Mouse (Mus musculus) cerebellum, adult 11-12 months (tissue): Measurements from ENCODE around the gene Csmd2.

Source experiments
- DNase-seq: peaks from one replicate; pipeline ENCODE4 v3.0.0; 2022

The Csmd2 gene

DNA sequence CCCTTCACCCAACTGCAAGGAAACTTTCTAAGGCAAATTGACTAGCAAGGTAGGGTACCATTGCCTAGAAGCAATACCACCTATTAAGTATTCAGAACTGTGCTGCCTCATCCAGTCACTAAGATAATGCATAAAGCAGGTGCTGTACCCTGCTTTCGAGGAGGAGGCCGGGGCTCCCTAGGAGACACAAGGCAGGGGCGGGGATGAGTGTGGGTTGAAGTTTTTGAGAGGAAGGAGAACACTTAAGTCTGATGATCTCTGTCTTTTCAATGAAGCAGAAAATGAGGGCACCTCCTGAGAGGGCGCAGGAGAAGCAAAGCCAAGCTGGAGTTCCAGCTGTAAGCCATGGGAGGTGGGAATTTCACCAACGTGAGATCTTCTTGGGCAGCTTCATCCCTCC, 271.6 kb downstream of the Csmd2 start:
- no peak for DNase-seq

GRCm38 (mm10) chr4:128260907-128261560, 273.4 kb downstream of the Csmd2 start, which contains the start of gene Hmgb4:
Hmgb4 (minus strand) TSS chr4:128260957.
- DNase-seq: no peak

DNA sequence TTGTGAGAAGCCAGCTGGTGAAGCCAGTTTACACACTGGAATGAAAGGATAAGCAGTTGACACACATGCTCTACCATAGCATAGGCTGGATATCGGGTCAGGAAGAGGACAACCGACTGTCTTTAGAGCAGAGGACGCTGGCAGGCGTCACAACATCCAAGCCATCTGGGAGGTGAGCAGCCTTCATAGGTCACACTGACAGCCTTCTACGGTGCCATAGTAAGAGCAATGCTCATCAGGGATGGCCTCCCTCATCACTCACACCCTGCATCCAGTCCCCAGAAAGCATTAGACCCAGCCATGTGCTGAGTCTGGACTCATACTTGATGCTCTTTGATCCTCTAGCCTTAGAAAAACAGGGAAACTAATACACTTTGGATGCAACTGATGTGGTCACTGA, 276.8 kb downstream of the Csmd2 start:
- DNase-seq: no peak

GRCm38 (mm10) chr4:128265341-128265740, 277.7 kb downstream of the Csmd2 start:
- DNase-seq: no peak

DNA sequence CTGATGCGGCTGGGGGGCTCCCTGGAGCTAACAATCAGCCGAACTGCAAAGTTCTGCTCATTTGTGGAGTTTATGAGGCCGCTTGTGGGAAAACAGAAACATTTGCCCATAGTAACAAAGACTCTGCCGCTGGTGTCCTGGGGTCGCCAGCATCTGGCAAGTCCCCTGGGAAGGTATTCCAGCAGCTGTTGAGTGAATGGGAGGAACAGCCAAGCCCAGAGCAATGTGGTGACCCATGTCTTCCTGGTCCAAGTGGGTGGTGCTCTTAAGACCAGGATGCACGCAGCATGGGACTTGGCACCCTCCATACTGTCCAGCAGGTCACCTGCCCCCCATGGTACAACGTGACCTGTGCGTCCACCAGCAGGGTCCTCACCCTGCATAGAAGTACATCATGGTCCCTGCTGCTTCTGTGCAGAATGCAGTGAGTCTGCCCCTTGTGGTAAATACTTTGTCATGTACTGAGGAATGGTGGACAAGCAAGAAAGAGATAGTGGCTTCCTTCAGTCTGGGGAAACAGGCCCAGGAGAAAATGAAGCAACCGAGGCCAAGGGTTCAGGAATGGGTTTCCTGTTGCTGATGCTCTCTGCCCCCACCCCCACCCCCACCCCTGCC, 281.7 kb downstream of the Csmd2 start:
- DNase-seq: no peak

DNA sequence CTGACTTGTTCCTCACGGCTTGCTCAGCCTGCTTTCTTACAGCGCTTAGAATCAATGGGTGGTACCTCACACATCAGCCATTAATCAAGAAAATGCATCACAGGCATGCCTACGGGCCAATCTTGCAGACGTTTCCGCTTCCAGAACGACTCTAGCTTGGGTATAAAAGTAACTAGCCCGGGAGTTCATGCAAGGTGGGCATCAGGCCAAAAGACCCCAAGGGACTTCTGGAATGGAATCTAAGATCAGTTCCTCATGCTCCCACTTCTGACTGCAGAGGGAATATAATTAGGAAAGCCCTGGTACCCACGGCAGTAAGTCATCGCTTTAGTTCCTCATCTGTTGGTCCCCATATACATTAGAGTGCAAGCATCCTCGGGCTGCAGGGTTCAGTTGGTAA, 282.5 kb downstream of the Csmd2 start:
- DNase-seq: no peak

DNA sequence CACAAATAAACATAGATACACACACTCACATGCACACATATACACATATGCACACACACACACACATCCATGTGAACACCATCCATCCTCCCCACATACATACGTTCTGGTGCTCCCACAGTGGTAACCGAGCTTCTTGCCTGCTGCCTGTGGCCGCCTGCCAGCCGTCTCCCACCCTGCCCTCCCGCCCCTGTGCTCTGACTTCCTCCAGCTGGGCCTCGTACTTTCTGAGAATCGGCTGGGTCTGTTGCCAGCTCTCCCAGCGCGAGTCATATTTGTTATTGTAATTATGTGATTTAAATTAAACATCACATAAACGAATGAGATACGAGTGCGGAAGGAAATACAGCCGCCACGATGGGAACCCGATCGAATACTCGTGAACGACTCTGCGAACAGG, 283.3 kb downstream of the Csmd2 start:
- no peak for DNase-seq

GRCm38 (mm10) chr4:128272501-128272900, 284.8 kb downstream of the Csmd2 start:
- peak; percentile 4 for DNase-seq

DNA sequence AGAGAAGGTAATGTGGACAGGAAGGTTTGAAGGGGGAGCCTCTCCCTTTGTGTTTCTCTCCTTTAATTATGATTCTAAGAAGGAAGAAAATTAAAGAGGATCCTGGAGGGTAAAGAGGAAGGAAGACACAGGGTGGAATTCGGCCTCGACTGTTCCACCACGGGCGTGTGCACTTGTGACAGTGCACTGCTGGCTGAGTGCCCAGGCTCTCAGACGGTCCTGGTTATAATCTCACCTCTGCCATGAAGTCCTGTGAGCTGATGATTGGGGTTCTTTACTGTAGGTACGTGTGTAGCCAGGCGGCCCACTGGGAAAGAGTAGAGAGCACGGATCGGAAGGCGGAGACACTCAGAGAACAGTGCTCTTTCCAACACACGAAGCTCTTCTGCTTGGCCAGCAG, 285.5 kb downstream of the Csmd2 start:
- DNase-seq: no peak

DNA sequence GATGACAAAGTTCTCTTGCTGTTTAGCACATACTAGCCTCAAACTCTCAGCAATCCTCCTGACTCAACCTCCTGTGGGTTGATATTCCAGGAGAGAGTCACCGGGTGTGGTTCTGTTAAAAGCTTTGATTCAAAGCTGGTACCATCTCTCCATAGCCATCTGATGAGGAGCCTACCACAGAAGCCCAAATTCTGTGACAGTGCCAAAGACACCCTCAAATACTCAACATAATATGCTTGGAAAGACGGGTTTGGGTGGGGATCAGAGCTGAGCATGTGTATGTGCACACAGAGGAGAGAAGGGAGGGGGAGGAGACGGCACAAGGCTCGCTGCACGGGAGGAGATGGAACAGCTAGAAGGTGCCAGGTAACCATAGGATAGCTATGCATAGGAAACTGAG, 287.5 kb downstream of the Csmd2 start:
- no peak for DNase-seq

- no peak for DNase-seq
Observed at GRCm38 (mm10) chr4:128275586-128275985, 287.9 kb downstream of the Csmd2 start.

- DNase-seq: no peak
Observed at GRCm38 (mm10) chr4:128285009-128285408, 297.4 kb downstream of the Csmd2 start.

- DNase-seq: no peak
Observed at GRCm38 (mm10) chr4:128288095-128288494, 300.4 kb downstream of the Csmd2 start.

GRCm38 (mm10) chr4:128304049-128304448, 316.4 kb downstream of the Csmd2 start:
- no peak for DNase-seq

- peak; percentile 17 for DNase-seq
Observed at GRCm38 (mm10) chr4:128306011-128306410, 318.4 kb downstream of the Csmd2 start.

GRCm38 (mm10) chr4:128315328-128315727, 327.7 kb downstream of the Csmd2 start:
- DNase-seq: no peak

- no peak for DNase-seq
Observed at GRCm38 (mm10) chr4:128317951-128318350, 330.3 kb downstream of the Csmd2 start.

GRCm38 (mm10) chr4:128325511-128325910, 337.9 kb downstream of the Csmd2 start:
- DNase-seq: peak; percentile 21

DNA sequence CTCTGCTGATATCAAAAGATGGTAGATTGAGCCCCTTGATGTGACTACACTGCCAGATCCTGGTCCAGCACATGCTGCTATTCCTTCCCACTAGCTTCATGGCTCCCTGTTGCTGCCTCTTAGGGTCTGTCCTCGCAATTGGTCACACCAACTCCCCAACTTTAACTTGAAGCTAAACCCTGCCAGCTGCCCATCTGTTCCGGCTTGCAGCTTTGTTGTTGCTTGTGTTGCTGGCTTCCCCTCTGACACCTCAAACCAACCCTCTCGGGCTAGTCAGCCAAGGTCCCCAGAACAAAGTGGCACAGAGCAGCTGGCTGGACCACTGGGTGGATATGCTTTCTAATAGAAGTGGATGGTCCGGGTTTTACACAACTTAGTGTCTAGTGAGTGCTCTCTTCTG, 339.1 kb downstream of the Csmd2 start:
- no peak for DNase-seq

DNA sequence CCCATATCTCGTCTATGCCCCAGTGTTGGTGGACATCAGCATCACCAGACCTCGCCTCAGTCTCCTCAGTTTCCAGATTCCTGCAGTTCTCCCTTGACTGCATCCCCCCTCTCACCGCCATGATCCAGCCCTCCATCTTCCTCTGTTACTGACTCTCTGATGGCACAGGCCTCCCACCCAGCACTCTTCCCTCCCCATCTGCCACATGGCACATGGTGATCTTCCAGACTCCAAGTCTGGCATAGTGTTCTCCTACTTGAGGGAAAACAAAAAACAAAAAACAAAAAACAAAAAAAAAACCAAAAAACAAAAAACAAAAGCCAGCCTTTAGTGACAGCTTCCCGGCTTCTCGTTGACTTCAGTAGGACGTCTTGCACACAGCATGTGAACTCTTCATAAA, 339.8 kb downstream of the Csmd2 start:
- DNase-seq: no peak

GRCm38 (mm10) chr4:128330519-128330918, 342.9 kb downstream of the Csmd2 start:
- DNase-seq: peak; percentile 69

DNA sequence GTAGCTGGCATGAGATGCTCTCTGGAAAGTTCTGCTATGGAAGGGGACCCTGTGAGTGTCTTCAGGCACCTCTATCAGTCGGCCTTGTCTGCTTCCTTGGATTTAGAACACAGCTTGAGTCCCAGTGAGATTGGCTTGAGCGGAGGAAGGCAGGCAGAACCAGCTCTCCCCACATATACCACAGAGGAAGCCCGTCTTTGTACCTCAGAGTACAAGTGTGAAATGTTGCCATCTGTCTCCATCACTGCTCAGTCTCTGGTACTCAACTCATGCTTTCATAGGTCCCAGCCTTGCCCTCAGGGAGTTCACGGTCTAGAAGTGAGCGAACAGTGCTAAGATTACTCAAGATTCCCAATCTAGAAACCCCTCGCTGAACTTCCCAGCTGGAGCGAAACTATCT, 352.8 kb downstream of the Csmd2 start:
- no peak for DNase-seq

- no peak for DNase-seq
Observed at GRCm38 (mm10) chr4:128341315-128341714, 353.7 kb downstream of the Csmd2 start.

GRCm38 (mm10) chr4:128342208-128342607, 354.6 kb downstream of the Csmd2 start:
- no peak for DNase-seq

- no peak for DNase-seq
Observed at GRCm38 (mm10) chr4:128358751-128359150, 371.1 kb downstream of the Csmd2 start.
